Mouse (Mus musculus): Measurements from ENCODE around the gene Ctsd. TPM values are rescaled to one million over a fixed set of nuclear protein-coding genes. Genes with fewer than 3 reads are reported as not detected.

The Ctsd gene
- total RNA-seq, 1 experiment: 535 TPM

DNA sequence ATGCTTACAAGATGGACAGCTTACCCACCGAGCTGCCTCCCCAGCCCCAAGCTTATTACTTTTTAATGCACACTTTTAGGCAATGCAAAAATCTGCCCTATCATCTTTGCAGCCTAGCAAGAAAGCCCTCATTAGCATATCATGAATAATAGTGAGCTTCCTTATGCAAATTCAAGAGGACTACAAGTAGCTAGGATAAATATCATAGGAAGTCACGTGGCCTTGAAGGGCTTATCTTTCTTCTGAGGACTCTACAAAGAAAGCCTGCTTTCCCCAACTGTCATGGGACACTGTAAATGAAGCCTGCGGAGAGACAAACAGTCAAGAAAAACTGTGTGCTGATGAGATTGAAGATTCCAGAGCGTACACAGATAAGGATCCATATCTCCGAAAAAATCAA, 36.3 kb downstream of the Ctsd start:
- Histone ChIP-seq H3K9me3 (ENCODE audit: control insufficient read depth, insufficient read depth, low read depth, low read length) (no peaks in the 10 kb centered on the region), H3K4me1 (ENCODE audit: control insufficient read depth in 2 of 2, insufficient read depth in 2 of 2, low read length in 2 of 2, poor library complexity in 1 of 2) (peaks cover 1 to 7% of the 10 kb centered on the region in 2 experiments; a peak in 1 of 4 replicates), H3K27ac (ENCODE audit: insufficient read depth, low read depth, low read length, poor library complexity, severe bottlenecking) (no peak overlapping the region), H3K9ac (ENCODE audit: insufficient read depth, low read depth, low read length, poor library complexity, severe bottlenecking) (no peak overlapping the region), H3K4me3 (ENCODE audit: insufficient read depth in 1 of 2, low read depth in 1 of 2, low read length in 2 of 2, poor library complexity in 1 of 2, severe bottlenecking in 1 of 2) (no peak overlapping the region), H3K36me3 (ENCODE audit: control insufficient read depth, insufficient read depth, low read length, poor library complexity, severe bottlenecking) (no peaks in the 10 kb centered on the region)
- no peak for DNase-seq (ENCODE audit: low read depth, low spot score)
- in situ Hi-C loops (cut with MboI; ENCODE audit: low sequenced_read_pairs in 2 of 2, unreplicated experiment in 2 of 2): no loop called here
- TF ChIP-seq ZC3H11A (IDR thresholded peaks at IDR 0.05; ENCODE audit: borderline replicate concordance, low read depth, low read length) (no peak), MAFK (IDR thresholded peaks at IDR 0.05; ENCODE audit: insufficient read depth, low read depth, low read length) (no peak), HCFC1 (IDR thresholded peaks at IDR 0.05; ENCODE audit: borderline replicate concordance, insufficient read depth, low read length) (no peak), CHD2 (IDR thresholded peaks at IDR 0.05; ENCODE audit: low read depth, low read length) (no peak), ZNF384 (IDR thresholded peaks at IDR 0.05; ENCODE audit: low read depth, low read length) (no peak)

DNA sequence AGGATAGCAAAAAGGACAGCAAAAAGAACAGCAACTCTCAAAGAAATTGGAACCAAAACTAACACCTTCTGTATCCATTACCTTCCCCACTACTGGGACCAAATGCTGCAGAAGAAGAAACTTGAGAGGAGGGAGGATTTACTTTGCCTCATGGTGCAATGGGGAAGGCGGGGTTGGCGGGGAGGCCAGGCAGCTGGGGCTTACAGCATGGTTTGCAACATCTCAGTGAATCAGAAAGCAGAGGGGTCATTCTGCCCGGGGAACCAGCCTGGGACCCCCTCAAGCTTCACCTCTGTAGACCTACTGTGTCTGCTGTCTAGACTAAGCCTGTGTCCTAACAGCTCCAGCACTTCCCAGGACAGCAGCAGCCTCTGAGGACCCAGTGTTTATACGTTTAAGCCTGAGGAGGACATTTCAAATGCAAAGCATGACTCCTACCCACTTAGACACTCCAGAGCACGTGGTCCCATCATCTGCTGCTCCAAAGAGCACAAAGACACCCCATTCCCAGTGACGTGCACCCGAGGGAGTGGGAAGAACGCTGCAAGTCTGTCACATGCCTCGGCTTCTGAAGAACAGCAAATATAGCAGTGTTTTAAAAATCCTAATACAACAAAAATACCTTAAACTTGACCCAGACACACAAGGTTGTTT, 38.4 kb downstream of the Ctsd start:
- Histone ChIP-seq H3K27ac (ENCODE audit: insufficient read depth, low read depth, low read length, poor library complexity, severe bottlenecking) (no peak overlapping the region), H3K9ac (ENCODE audit: insufficient read depth, low read depth, low read length, poor library complexity, severe bottlenecking) (no peak overlapping the region; the same call in 1 of the 2 replicates), H3K9me3 (ENCODE audit: control insufficient read depth, insufficient read depth, low read depth, low read length) (no peaks in the 10 kb centered on the region), H3K4me1 (ENCODE audit: control insufficient read depth in 2 of 2, insufficient read depth in 2 of 2, low read length in 2 of 2, poor library complexity in 1 of 2) (peaks cover 1 to 7% of the 10 kb centered on the region in 2 experiments; a peak in 1 of 4 replicates), H3K4me3 (ENCODE audit: insufficient read depth in 1 of 2, low read depth in 1 of 2, low read length in 2 of 2, poor library complexity in 1 of 2, severe bottlenecking in 1 of 2) (no peak overlapping the region), H3K36me3 (ENCODE audit: control insufficient read depth, insufficient read depth, low read length, poor library complexity, severe bottlenecking) (no peaks in the 10 kb centered on the region)
- in situ Hi-C loops (cut with MboI; ENCODE audit: low sequenced_read_pairs in 2 of 2, unreplicated experiment in 2 of 2): no loop called here
- no peak for DNase-seq (ENCODE audit: low read depth, low spot score)
- TF ChIP-seq MAFK (IDR thresholded peaks at IDR 0.05; ENCODE audit: insufficient read depth, low read depth, low read length) (no peak), CHD2 (IDR thresholded peaks at IDR 0.05; ENCODE audit: low read depth, low read length) (no peak), ZNF384 (IDR thresholded peaks at IDR 0.05; ENCODE audit: low read depth, low read length) (no peak), ZC3H11A (IDR thresholded peaks at IDR 0.05; ENCODE audit: borderline replicate concordance, low read depth, low read length) (no peak), HCFC1 (IDR thresholded peaks at IDR 0.05; ENCODE audit: borderline replicate concordance, insufficient read depth, low read length) (no peak)

DNA sequence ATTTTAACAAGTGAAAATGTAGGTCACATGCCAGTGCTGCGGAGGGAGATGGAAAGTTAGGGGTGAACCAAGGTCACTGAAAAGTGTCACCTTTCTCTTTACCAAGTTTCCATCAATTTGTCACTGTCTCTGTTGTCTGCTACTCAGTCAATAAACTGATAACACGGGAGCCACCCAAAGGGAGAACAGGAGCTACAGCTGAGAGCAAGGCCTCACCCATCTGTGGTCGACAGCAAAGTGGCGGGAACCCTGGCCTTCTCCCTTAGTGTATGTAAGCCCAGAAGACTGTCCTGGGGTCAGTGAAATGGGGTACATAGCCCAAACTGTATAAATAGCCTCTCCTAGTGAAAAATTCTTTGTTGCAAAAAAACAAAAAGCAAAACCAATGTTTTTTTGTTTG, 40.3 kb downstream of the Ctsd start:
- in situ Hi-C loops (cut with MboI; ENCODE audit: low sequenced_read_pairs in 2 of 2, unreplicated experiment in 2 of 2): no loop called here
- Histone ChIP-seq H3K27ac (ENCODE audit: insufficient read depth, low read depth, low read length, poor library complexity, severe bottlenecking) (no peak overlapping the region), H3K36me3 (ENCODE audit: control insufficient read depth, insufficient read depth, low read length, poor library complexity, severe bottlenecking) (no peaks in the 10 kb centered on the region), H3K9ac (ENCODE audit: insufficient read depth, low read depth, low read length, poor library complexity, severe bottlenecking) (no peak overlapping the region), H3K4me3 (ENCODE audit: insufficient read depth in 1 of 2, low read depth in 1 of 2, low read length in 2 of 2, poor library complexity in 1 of 2, severe bottlenecking in 1 of 2) (no peak overlapping the region), H3K9me3 (ENCODE audit: control insufficient read depth, insufficient read depth, low read depth, low read length) (no peaks in the 10 kb centered on the region), H3K4me1 (ENCODE audit: control insufficient read depth in 2 of 2, insufficient read depth in 2 of 2, low read length in 2 of 2, poor library complexity in 1 of 2) (peaks cover 1 to 7% of the 10 kb centered on the region in 2 experiments; a peak in 1 of 4 replicates)
- TF ChIP-seq MAFK (IDR thresholded peaks at IDR 0.05; ENCODE audit: insufficient read depth, low read depth, low read length) (no peak), HCFC1 (IDR thresholded peaks at IDR 0.05; ENCODE audit: borderline replicate concordance, insufficient read depth, low read length) (no peak), ZNF384 (IDR thresholded peaks at IDR 0.05; ENCODE audit: low read depth, low read length) (no peak), ZC3H11A (IDR thresholded peaks at IDR 0.05; ENCODE audit: borderline replicate concordance, low read depth, low read length) (no peak), CHD2 (IDR thresholded peaks at IDR 0.05; ENCODE audit: low read depth, low read length) (no peak)
- DNase-seq (ENCODE audit: low read depth, low spot score): no peak

DNA sequence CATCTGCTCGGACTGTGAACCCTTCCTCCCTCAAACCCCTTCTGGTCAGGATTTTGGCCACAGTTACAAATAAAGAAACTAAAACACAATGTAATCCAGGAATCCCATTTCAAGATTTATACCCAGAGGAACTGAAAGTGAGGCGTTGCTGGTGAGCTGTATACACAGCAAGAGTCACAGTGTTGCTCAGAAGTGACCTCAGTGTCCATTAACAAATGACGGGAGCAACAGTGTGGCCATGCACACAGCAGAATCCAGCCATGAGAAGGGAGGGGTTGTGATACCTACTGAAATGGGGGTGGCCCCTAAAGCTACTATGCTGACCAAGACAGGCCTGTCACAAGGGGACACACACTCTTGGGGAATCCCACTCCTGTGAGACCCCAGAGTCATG, 45.6 kb downstream of the Ctsd start:
- no peaks in the 10 kb centered on the region for H3K9me3 ChIP-seq (ENCODE audit: control insufficient read depth, insufficient read depth, low read depth, low read length)
- in situ Hi-C loops (cut with MboI; ENCODE audit: low sequenced_read_pairs in 2 of 2, unreplicated experiment in 2 of 2): no loop called here
- TF ChIP-seq ZC3H11A (IDR thresholded peaks at IDR 0.05; ENCODE audit: borderline replicate concordance, low read depth, low read length) (no peak), CHD2 (IDR thresholded peaks at IDR 0.05; ENCODE audit: low read depth, low read length) (no peak), ZNF384 (IDR thresholded peaks at IDR 0.05; ENCODE audit: low read depth, low read length) (no peak), MAFK (IDR thresholded peaks at IDR 0.05; ENCODE audit: insufficient read depth, low read depth, low read length) (no peak), HCFC1 (IDR thresholded peaks at IDR 0.05; ENCODE audit: borderline replicate concordance, insufficient read depth, low read length) (no peak)
- H3K4me1 ChIP-seq (ENCODE audit: control insufficient read depth in 2 of 2, insufficient read depth in 2 of 2, low read length in 2 of 2, poor library complexity in 1 of 2): no peaks in the 10 kb centered on the region
- H3K4me3 ChIP-seq (ENCODE audit: insufficient read depth in 1 of 2, low read depth in 1 of 2, low read length in 2 of 2, poor library complexity in 1 of 2, severe bottlenecking in 1 of 2): no peak overlapping the region
- H3K27ac ChIP-seq (ENCODE audit: insufficient read depth, low read depth, low read length, poor library complexity, severe bottlenecking): no peak overlapping the region
- H3K9ac ChIP-seq (ENCODE audit: insufficient read depth, low read depth, low read length, poor library complexity, severe bottlenecking): no peak overlapping the region
- H3K36me3 ChIP-seq (ENCODE audit: control insufficient read depth, insufficient read depth, low read length, poor library complexity, severe bottlenecking): no peaks in the 10 kb centered on the region
- no peak for DNase-seq (ENCODE audit: low read depth, low spot score)
